Mouse (Mus musculus) neural tube, embryonic 12.5 days (tissue): Measurements from ENCODE around the gene Cyp1b1. TPM values are rescaled to one million over a fixed set of nuclear protein-coding genes. Genes with fewer than 3 reads are reported as not detected.
A peak's percentile ranks its signal among the peaks of the same experiment; 100 is the strongest.

Experiments
- ATAC-seq: fragments of 200-750 bp; cut with Nextera tagmentation; 2 replicates; pipeline ENCODE4 v1.8.0; 2017; ENCODE audit warnings: low read depth, mild to moderate bottlenecking, moderate TSS enrichment, moderate library complexity; ENCODE audit not compliant: low FRiP score
- H3K27ac ChIP-seq: fragments of 300-500 bp; sonication (generic); 2 replicates; pipeline ENCODE4 v1.5.1; 2016
- H3K27me3 ChIP-seq: fragments of 300-500 bp; sonication (generic); replicated peaks from 2 replicates; pipeline ENCODE4 v1.6.1; 2016; ENCODE audit warnings: mild to moderate bottlenecking
- H3K36me3 ChIP-seq: fragments of 300-500 bp; sonication (generic); 2 replicates; pipeline ENCODE4 v1.6.1; 2016; ENCODE audit warnings: mild to moderate bottlenecking
- H3K4me1 ChIP-seq: fragments of 300-500 bp; sonication (generic); 2 replicates; pipeline ENCODE4 v1.6.1; 2016
- H3K4me2 ChIP-seq: fragments of 300-500 bp; sonication (generic); replicated peaks from 2 replicates; pipeline ENCODE4 v1.6.1; 2016; ENCODE audit warnings: mild to moderate bottlenecking
- H3K4me3 ChIP-seq: fragments of 300-500 bp; sonication (generic); 2 replicates; pipeline ENCODE4 v1.5.1; 2016
- H3K9ac ChIP-seq: fragments of 300-500 bp; sonication (generic); 2 replicates; pipeline ENCODE4 v1.6.1; 2016; ENCODE audit warnings: mild to moderate bottlenecking
- H3K9me3 ChIP-seq: fragments of 300-500 bp; sonication (generic); 2 replicates; pipeline ENCODE4 v1.6.1; 2016; ENCODE audit warnings: mild to moderate bottlenecking
- WGBS: fragments of 180-500 bp; shearing (Covaris S2); methylation state at CpG from one replicate; pipeline ENCODE4 v1.1.7; 2016; 5-methylcytosine and 5-hydroxymethylcytosine counted together
- polyA plus RNA-seq: library from polyadenylated mRNA; unstranded; fragments of >200 nt; fragmentation: Nextera tagmentation; extraction: Ambion mirVana; gene quantifications from 2 replicates; pipeline ENCODE4 v1.2.1, GENCODE M21; 2016

Cyp1b1 gene
- polyA plus RNA-seq, 1 experiment from 2014 or later, result 10.0 TPM

DNA sequence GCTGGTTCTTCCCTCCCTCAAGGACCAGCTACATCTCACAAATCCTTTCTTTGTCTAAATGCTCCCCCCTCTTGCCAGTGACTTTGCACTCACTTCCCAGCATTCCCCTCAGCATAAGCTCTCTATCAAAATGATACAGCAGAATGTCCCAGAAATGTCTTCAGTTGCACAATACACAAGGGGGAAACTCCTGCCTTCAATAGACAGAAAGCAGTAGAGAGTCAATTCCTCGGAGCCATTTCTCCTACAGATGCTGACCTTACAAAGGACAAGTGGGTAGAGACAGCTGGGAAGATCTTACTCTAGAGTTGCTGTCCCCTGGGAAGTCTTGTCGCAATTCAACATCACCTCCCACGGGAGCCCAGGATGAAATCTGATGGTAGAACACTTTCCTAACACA, 22.7 kb upstream of the Cyp1b1 start:
- H3K27me3 ChIP-seq, result no peaks in the 10 kb centered on the region
- H3K36me3 ChIP-seq, result no peaks in the 10 kb centered on the region
- no peak for ATAC-seq
- 69% methylated on average over 3 of the region's 3 CpGs for WGBS
- no peak overlapping the region for H3K9ac ChIP-seq
- no peak overlapping the region for H3K27ac ChIP-seq
- no peak overlapping the region for H3K4me2 ChIP-seq
- no peaks in the 10 kb centered on the region for H3K4me1 ChIP-seq
- H3K4me3 ChIP-seq, result no peak overlapping the region
- H3K9me3 ChIP-seq, result no peaks in the 10 kb centered on the region

- Histone ChIP-seq H3K4me1 (no peaks in the 10 kb centered on the region), H3K9me3 (no peaks in the 10 kb centered on the region), H3K36me3 (no peaks in the 10 kb centered on the region), H3K27me3 (0 out of 2 replicates have a peak, but pooled peaks cover under 1% of the 10 kb centered on the region), H3K9ac (no peak overlapping the region), H3K27ac (no peak overlapping the region), H3K4me2 (no peak overlapping the region), H3K4me3 (no peak overlapping the region)
- ATAC-seq, result no peak
- WGBS, result 67% methylated on average over 4 of the region's 4 CpGs
These were observed 18.2 kb upstream of the Cyp1b1 start for GRCm38 (mm10) chr17:79733039-79733438.

GRCm38 (mm10) chr17:79730988-79731387, 16.1 kb upstream of the Cyp1b1 start:
- 0 out of 2 replicates have a peak, but pooled peaks cover 4% of the 10 kb centered on the region for H3K27me3 ChIP-seq
- no peaks in the 10 kb centered on the region for H3K4me1 ChIP-seq
- H3K36me3 ChIP-seq, result no peaks in the 10 kb centered on the region
- H3K9me3 ChIP-seq, result no peaks in the 10 kb centered on the region
- WGBS, result 81% methylated on average over 8 of the region's 8 CpGs
- no peak overlapping the region for H3K4me2 ChIP-seq
- no peak overlapping the region for H3K9ac ChIP-seq
- ATAC-seq, result no peak
- H3K4me3 ChIP-seq, result no peak overlapping the region
- no peak overlapping the region for H3K27ac ChIP-seq

DNA sequence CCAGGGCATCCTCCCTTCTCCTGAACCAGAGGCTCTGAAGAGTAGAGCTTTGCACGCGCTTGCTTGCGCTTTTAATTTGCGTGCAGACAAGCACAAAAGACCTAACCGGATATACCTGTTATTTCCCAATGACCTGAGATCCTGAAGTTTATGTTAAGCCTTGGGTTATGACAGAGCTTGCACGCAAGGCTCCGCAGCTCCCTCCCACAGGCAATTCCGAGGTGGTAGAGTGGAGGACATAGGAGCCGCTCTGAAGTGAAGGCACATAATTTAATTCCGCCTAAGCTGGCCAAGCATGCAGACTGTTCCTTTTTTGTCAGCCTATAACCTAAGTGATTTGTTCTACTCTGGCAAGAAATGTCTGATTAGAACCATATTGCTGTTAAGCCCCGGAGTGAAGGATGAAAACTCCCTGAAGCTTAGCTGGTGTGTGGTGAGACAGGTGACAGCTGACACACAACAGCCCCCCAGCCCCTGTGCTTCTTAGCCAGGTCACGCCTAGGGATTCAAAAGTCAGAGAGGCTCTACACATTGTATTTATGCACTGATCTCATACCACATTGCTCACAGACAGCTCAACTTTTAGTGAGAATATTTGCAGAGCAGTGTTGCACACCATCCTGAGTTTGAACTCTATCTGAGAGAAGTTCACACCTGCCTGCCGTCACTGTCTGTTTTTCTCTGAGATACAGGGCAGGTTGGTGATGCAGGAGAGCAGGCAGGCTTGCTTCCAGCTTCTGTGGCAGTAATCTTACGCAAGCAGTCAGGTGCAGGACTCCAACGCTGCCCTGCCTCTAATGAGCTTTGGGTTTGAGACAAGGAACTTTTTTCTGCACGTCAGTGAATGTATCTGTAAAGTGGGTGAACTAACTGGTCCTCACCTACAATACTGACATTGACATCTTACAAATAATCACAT, 14.0 kb upstream of the Cyp1b1 start:
- Histone ChIP-seq H3K27ac (no peak overlapping the region), H3K9me3 (no peaks in the 10 kb centered on the region), H3K9ac (no peak overlapping the region), H3K4me3 (no peak overlapping the region), H3K4me2 (0 out of 2 replicates have a peak overlapping the region, but pooled peaks have one; percentile 23), H3K4me1 (no peaks in the 10 kb centered on the region), H3K36me3 (no peaks in the 10 kb centered on the region), H3K27me3 (0 out of 2 replicates have a peak, but pooled peaks cover 4% of the 10 kb centered on the region)
- 53% methylated on average over 16 of the region's 16 CpGs for WGBS
- no peak for ATAC-seq

- H3K4me2 ChIP-seq, result 0 out of 2 replicates have a peak overlapping the region, but pooled peaks have one; percentile 23
- 36% methylated on average over 14 of the region's 14 CpGs for WGBS
These were observed 13.3 kb upstream of the Cyp1b1 start for GRCm38 (mm10) chr17:79728053-79728584.

DNA sequence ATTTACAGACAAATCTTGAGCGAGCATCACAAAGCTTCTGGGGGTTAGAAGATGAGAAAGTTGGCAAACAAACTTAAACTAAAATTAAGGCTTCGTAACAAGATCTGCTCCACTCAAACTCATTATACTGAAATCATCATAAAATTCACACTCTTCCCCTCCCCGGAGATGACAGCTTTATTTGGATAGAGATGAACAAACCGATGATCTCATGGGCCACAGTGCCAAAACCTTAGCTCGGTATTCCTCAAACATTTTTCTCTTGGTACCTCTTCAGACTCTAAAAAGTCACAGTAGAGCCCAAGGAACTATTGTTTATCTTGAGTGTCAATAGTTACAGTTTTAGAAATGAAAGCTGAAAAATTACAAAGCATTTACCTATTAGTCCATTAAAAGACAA, 11.8 kb upstream of the Cyp1b1 start:
- Histone ChIP-seq H3K27me3 (0 out of 2 replicates have a peak, but pooled peaks cover 4% of the 10 kb centered on the region), H3K27ac (no peak overlapping the region), H3K4me3 (no peak overlapping the region), H3K9ac (no peak overlapping the region), H3K36me3 (no peaks in the 10 kb centered on the region), H3K9me3 (no peaks in the 10 kb centered on the region), H3K4me1 (no peaks in the 10 kb centered on the region), H3K4me2 (no peak overlapping the region)
- ATAC-seq, result no peak
- WGBS, result 86% methylated on average over 5 of the region's 5 CpGs

More at GRCm38 (mm10) chr17:79728053-79728584, 13.3 kb upstream of the Cyp1b1 start:
- Histone ChIP-seq H3K9ac (no peak overlapping the region), H3K4me3 (no peak overlapping the region), H3K27me3 (0 out of 2 replicates have a peak, but pooled peaks cover 4% of the 10 kb centered on the region), H3K9me3 (no peaks in the 10 kb centered on the region), H3K4me1 (no peaks in the 10 kb centered on the region), H3K36me3 (no peaks in the 10 kb centered on the region), H3K27ac (no peak overlapping the region)
- no peak for ATAC-seq

DNA sequence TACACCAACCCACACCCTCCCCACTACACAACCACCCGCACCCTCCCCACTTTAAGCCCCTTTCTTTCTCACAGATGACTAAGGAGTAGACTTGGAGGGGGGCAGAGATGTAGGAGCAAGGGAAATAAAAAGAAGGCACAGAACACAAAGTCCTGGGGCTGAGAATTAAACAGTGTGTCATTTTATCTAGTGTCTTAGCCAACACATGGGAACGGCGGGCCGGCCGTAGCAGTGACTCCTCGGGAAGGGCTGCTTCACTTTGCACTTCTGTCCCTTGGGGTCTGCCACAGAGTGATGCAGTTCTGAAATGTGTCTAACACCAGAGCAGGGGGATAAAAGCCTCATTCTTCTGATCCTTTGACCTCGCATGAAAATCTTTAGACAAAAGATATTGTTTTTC, 5.8 kb upstream of the Cyp1b1 start:
- Histone ChIP-seq H3K9me3 (no peaks in the 10 kb centered on the region), H3K4me3 (no peak overlapping the region), H3K4me1 (no peaks in the 10 kb centered on the region), H3K36me3 (no peaks in the 10 kb centered on the region), H3K9ac (no peak overlapping the region), H3K27ac (no peak overlapping the region), H3K4me2 (no peak overlapping the region), H3K27me3 (peaks cover 6% of the 10 kb centered on the region; the same call in 1 of the 2 replicates)
- WGBS, result 86% methylated on average over 7 of the region's 7 CpGs
- ATAC-seq, result no peak

DNA sequence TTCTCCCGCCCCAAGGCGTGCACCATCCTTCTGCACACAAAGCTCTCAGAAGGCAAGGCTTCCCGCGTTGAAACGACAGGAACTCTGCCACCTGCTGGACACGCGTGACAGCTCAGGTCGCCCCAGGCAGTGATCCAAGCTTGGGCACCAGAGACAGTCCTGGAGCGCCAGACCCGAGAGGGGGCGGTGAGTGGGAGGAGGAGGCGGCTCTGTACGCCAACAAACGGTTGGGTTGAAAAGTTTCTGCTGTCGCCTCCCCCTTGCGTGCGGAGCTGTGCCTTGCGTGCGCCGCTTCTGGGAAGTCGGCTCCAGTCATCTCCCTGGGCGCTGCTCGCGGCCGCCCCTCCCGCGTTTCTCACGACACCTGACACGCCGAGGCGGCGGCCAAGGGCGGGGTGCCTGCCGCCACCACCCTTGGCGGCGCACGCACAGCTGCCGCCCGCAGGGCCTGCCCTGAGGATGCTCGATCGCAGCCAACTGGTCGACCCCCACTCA, 835 bp upstream of the Cyp1b1 start:
- Histone ChIP-seq H3K27me3 (peaks cover 42% of the 10 kb centered on the region), H3K4me3 (peak overlapping the region; percentile 40), H3K4me2 (peak overlapping the region; percentile 90), H3K36me3 (no peaks in the 10 kb centered on the region), H3K9me3 (no peaks in the 10 kb centered on the region), H3K27ac (no peak overlapping the region), H3K4me1 (peaks cover 26% of the 10 kb centered on the region), H3K9ac (peak overlapping the region; percentile 33; the same call in 1 of the 2 replicates)
- peak; percentile 91 for ATAC-seq
- under 1% methylated on average over 42 of the region's 42 CpGs for WGBS

DNA sequence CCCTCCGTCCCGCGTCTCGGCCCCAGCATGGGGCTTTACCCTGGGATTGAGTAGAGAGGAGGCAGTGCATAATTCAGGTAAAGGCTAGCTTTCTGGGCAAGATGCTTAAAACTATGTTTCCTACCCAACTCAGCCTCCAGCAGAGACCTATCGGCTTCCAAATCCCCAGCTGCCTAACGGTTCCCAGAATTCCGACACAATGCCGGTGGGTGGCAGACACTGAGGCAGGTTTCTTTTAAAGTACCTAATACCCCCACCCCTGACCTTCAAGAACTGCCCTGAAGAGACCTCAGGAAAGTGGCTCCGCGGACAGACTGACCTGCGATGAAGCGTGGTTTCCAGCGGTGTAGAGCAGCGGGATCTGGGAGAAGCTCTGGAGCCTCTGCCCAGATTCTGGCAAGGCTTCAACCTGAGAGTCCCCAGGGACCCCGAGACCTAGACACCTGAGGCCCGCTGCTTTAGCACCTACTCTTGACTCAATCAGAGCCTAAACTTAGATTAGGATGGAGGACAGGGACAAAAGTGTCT, 429 bp downstream of the Cyp1b1 start:
- Histone ChIP-seq H3K27ac (no peak overlapping the region), H3K4me1 (peaks cover 26% of the 10 kb centered on the region), H3K4me3 (peak overlapping the region; percentile 40), H3K27me3 (peaks cover 54% of the 10 kb centered on the region), H3K9me3 (no peaks in the 10 kb centered on the region), H3K36me3 (no peaks in the 10 kb centered on the region), H3K9ac (peak overlapping the region; percentile 45; the same call in 1 of the 2 replicates), H3K4me2 (peak overlapping the region; percentile 90)
- under 1% methylated on average over 16 of the region's 16 CpGs for WGBS
- ATAC-seq, result no peak

GRCm38 (mm10) chr17:79713643-79714367, 1.1 kb downstream of the Cyp1b1 start:
- Histone ChIP-seq H3K9me3 (no peaks in the 10 kb centered on the region), H3K4me1 (peaks cover 26% of the 10 kb centered on the region), H3K4me3 (peak overlapping the region; percentile 40), H3K4me2 (peak overlapping the region; percentile 90), H3K27ac (no peak overlapping the region), H3K36me3 (no peaks in the 10 kb centered on the region), H3K9ac (peak overlapping the region; percentile 45), H3K27me3 (peaks cover 57% of the 10 kb centered on the region)
- peak; percentile 18; the same call in 1 of the 2 replicates for ATAC-seq
- under 1% methylated on average over 63 of the region's 63 CpGs for WGBS

DNA sequence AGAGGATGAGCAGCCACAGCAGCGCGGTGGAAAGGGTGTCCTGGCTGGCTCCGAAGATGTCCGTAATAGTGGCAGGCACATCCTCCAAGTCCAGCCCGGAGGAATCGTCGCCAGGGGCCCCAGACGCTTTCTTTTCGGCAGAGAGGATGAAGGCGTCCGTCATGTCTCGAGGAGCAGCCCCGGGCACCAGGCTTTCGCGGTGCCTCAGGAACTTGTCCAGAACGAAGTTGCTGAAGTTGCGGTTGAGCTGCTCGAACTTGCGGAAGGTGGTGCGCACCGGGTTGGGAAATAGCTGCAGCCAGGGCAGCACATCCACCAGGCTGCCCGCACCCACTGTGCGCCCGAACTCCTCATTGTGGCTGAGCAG, 1.6 kb downstream of the Cyp1b1 start:
- peaks cover 57% of the 10 kb centered on the region for H3K27me3 ChIP-seq
- no peaks in the 10 kb centered on the region for H3K9me3 ChIP-seq
- H3K27ac ChIP-seq, result no peak overlapping the region
- peaks cover 26% of the 10 kb centered on the region for H3K4me1 ChIP-seq
- under 1% methylated on average over 24 of the region's 24 CpGs for WGBS
- peak overlapping the region; percentile 40 for H3K4me3 ChIP-seq
- ATAC-seq, result no peak
- peak overlapping the region; percentile 90 for H3K4me2 ChIP-seq
- H3K9ac ChIP-seq, result peak overlapping the region; percentile 45
- H3K36me3 ChIP-seq, result no peaks in the 10 kb centered on the region
